Mouse (Mus musculus) lung, postnatal 4 days (tissue): ENCODE measurements around the gene Fbxo39.

Source experiments
- DNase-seq, 2 experiments: peaks; one replicate each; pipeline ENCODE4 v3.0.0; 2021

Gene Fbxo39

DNA sequence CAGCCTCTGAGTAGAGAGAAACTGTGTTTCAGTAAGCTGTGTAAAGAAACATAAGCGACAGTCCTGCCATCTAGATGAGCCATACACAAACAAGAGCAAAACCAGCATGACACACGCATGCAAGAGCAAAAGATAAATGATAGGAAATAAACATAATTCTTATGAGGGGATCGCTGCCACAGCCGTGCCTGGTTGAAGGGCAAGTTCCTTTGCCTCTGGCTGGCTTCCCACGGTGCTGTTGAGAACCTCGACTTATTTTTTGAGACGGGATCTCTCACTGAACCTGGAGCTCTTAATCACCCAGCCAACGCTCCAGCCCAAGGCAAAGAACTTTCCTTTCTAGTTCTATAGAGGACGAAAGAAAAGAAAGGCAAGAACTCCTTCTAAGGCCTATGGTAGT, 51.9 kb downstream of the Fbxo39 start:
- DNase-seq: no peak

- peak in 1 of 2 experiments; percentile 40 for DNase-seq
These were observed 53.9 kb downstream of the Fbxo39 start for GRCm38 (mm10) chr11:72367934-72368674.
